Mouse (Mus musculus) cortical plate, adult 2 months (tissue): Measurements from ENCODE around the gene Frmd4b.

ENCODE experiments used
- CTCF ChIP-seq: fragments of 200-500 bp; IDR thresholded peaks from 2 replicates; pipeline ENCODE4 v1.5.1; 2011; ENCODE audit warnings: mild to moderate bottlenecking, control low read depth, low read length; ENCODE audit not compliant: insufficient read depth; ENCODE audit errors: extremely low read depth
- POLR2A ChIP-seq: fragments of 200-500 bp; IDR thresholded peaks from 2 replicates; pipeline ENCODE4 v1.6.1; 2011; ENCODE audit warnings: mild to moderate bottlenecking, low read length, control low read depth; ENCODE audit not compliant: insufficient read depth; ENCODE audit errors: extremely low read depth

DNA sequence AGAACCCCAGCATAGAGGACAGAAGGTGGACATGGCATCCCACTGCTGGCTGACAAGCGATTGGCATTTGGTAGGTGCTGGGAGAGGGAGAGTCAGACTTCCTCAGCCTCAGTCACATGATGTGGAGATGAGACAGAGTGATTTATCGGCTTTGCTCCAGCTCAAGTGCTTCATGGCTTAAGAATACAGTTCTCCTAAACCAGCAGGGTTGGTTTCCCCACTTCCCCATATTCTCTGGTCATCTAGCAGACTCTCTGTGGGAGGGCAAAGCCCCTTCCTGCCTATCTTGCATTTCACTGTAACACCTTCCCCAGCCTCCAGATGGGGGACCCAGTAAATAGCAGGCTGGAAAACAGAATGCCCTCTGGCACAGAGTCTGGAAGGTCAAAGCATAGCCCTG is 160.1 kb downstream of the Frmd4b start:
- TF ChIP-seq CTCF = no peak
- TF ChIP-seq POLR2A = no peak
